Mouse (Mus musculus) heart, embryonic 11.5 days (tissue): Measurements from ENCODE around the gene Naa38. TPM values are rescaled to one million over a fixed set of nuclear protein-coding genes. Genes with fewer than 3 reads are reported as not detected.
A peak's percentile ranks its signal among the peaks of the same experiment; 100 is the strongest.
"Not testable (repeated sequence)": the region's sequence is repeated elsewhere in the genome, so short reads cannot be mapped to it uniquely, and the experiment has no call there.

ENCODE experiments used
- ATAC-seq: fragments of 200-750 bp; cut with Nextera tagmentation; replicated peaks from 2 replicates; pipeline ENCODE4 v1.8.0; 2017; ENCODE audit warnings: moderate library complexity; ENCODE audit not compliant: insufficient number of reproducible peaks, low FRiP score, low TSS enrichment
- H3K27ac ChIP-seq: fragments of 300-500 bp; sonication (generic); 2 replicates; pipeline ENCODE4 v1.5.1; 2014; ENCODE audit warnings: mild to moderate bottlenecking, low read depth, low read length
- H3K27me3 ChIP-seq: fragments of 300-500 bp; sonication (generic); 2 replicates; pipeline ENCODE4 v1.6.1; 2014; ENCODE audit warnings: mild to moderate bottlenecking, low read length, mixed read lengths; ENCODE audit not compliant: control insufficient read depth, insufficient read depth
- H3K36me3 ChIP-seq: fragments of 300-500 bp; sonication (generic); 2 replicates; pipeline ENCODE4 v1.6.1; 2014; ENCODE audit warnings: mild to moderate bottlenecking, low read length, moderate library complexity, mixed read lengths; ENCODE audit not compliant: control insufficient read depth, insufficient read depth
- H3K4me1 ChIP-seq: fragments of 300-500 bp; sonication (generic); 2 replicates; pipeline ENCODE4 v1.6.1; 2014; ENCODE audit warnings: low read length; ENCODE audit not compliant: control insufficient read depth, insufficient read depth
- H3K4me2 ChIP-seq: fragments of 300-500 bp; sonication (generic); 2 replicates; pipeline ENCODE4 v1.6.1; 2014; ENCODE audit warnings: mild to moderate bottlenecking, moderate library complexity
- H3K4me3 ChIP-seq: fragments of 300-500 bp; sonication (generic); 2 replicates; pipeline ENCODE4 v1.5.1; 2014; ENCODE audit warnings: low read depth, low read length
- H3K9ac ChIP-seq: fragments of 300-500 bp; sonication (generic); 2 replicates; pipeline ENCODE4 v1.6.1; 2014; ENCODE audit warnings: mild to moderate bottlenecking, low read depth, low read length, moderate library complexity
- H3K9me3 ChIP-seq: fragments of 300-500 bp; sonication (generic); replicated peaks from 2 replicates; pipeline ENCODE4 v1.6.1; 2016; ENCODE audit warnings: low read length; ENCODE audit not compliant: control insufficient read depth
- WGBS: fragments of 180-500 bp; shearing (Covaris S2); extraction: QIAGEN DNeasy Blood & Tissue Kit; methylation state at CpG from one replicate; pipeline ENCODE4 v1.1.7; 2014; ENCODE audit not compliant: insufficient replicate concordance; 5-methylcytosine and 5-hydroxymethylcytosine counted together
- polyA plus RNA-seq: library from polyadenylated mRNA; unstranded; fragments of >200 nt; fragmentation: Nextera tagmentation; extraction: Ambion mirVana; gene quantifications from 2 replicates; pipeline ENCODE4 v1.2.1, GENCODE M21; 2014

Gene Naa38
- polyA plus RNA-seq, 1 experiment from 2014 or later: 166 TPM

- H3K36me3 ChIP-seq: no peaks in the 10 kb centered on the region; the same call in 1 of the 2 replicates
- no peaks in the 10 kb centered on the region for H3K9me3 ChIP-seq
- no peaks in the 10 kb centered on the region for H3K4me1 ChIP-seq
- WGBS: 56% methylated on average over 10 of the region's 10 CpGs
- H3K27me3 ChIP-seq: no peaks in the 10 kb centered on the region
- H3K4me3 ChIP-seq: no peak overlapping the region
- ATAC-seq: no peak
- H3K27ac ChIP-seq: no peak overlapping the region
- no peak overlapping the region for H3K4me2 ChIP-seq
- no peak overlapping the region for H3K9ac ChIP-seq
These were observed 12.7 kb upstream of the Naa38 start for GRCm38 (mm10) chr11:69382478-69383105.

GRCm38 (mm10) chr11:69384979-69385378 is 10.3 kb upstream of the Naa38 start:
- H3K4me2 ChIP-seq: no peak overlapping the region
- no peak for ATAC-seq
- no peaks in the 10 kb centered on the region for H3K4me1 ChIP-seq
- H3K27ac ChIP-seq: no peak overlapping the region
- no peaks in the 10 kb centered on the region for H3K27me3 ChIP-seq
- 77% methylated on average over 6 of the region's 6 CpGs for WGBS
- H3K4me3 ChIP-seq: no peak overlapping the region
- no peak overlapping the region for H3K9ac ChIP-seq
- no peaks in the 10 kb centered on the region for H3K9me3 ChIP-seq
- H3K36me3 ChIP-seq: no peaks in the 10 kb centered on the region; the same call in 1 of the 2 replicates

DNA sequence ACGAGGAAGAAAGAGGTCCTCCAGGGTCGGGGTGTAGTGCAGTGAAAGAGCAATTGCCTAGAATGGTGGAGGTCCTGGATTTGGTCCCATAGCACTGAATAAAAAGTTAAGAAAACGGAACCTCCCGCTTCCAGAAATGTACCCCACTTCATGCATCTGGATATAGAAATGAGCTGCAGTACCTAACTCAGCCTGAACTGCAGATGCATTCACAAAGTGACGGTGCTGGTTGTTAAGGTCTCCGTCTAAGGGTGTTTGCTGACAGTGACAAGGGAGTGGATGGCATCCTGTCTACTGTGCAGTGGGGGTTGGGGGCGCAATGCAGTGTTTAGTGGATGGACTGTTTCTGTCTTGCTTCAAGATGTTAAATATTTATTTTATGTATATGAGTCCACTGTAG is 8.5 kb upstream of the Naa38 start:
- no peak for ATAC-seq
- H3K4me3 ChIP-seq: no peak overlapping the region
- no peaks in the 10 kb centered on the region for H3K4me1 ChIP-seq
- no peak overlapping the region for H3K9ac ChIP-seq
- H3K36me3 ChIP-seq: no peaks in the 10 kb centered on the region
- H3K9me3 ChIP-seq: no peaks in the 10 kb centered on the region
- H3K27ac ChIP-seq: no peak overlapping the region
- H3K4me2 ChIP-seq: no peak overlapping the region
- no peaks in the 10 kb centered on the region for H3K27me3 ChIP-seq
- WGBS: 73% methylated on average over 7 of the region's 7 CpGs

- H3K9me3 ChIP-seq: no peaks in the 10 kb centered on the region
- H3K27me3 ChIP-seq: no peaks in the 10 kb centered on the region
- no peaks in the 10 kb centered on the region for H3K4me1 ChIP-seq
- no peak overlapping the region for H3K4me3 ChIP-seq
- WGBS: 96% methylated on average over 4 of the region's 4 CpGs
- no peak overlapping the region for H3K27ac ChIP-seq
- H3K4me2 ChIP-seq: no peak overlapping the region
- no peak for ATAC-seq
- no peak overlapping the region for H3K9ac ChIP-seq
- H3K36me3 ChIP-seq: no peaks in the 10 kb centered on the region
These were observed 6.6 kb upstream of the Naa38 start for GRCm38 (mm10) chr11:69388680-69389079.

- 70% methylated on average over 14 of the region's 14 CpGs for WGBS
- Histone ChIP-seq H3K4me1 (peaks cover 4% of the 10 kb centered on the region; the same call in 1 of the 2 replicates), H3K4me2 (no peak overlapping the region), H3K4me3 (no peak overlapping the region), H3K27me3 (no peaks in the 10 kb centered on the region), H3K9ac (no peak overlapping the region), H3K9me3 (no peaks in the 10 kb centered on the region), H3K36me3 (no peaks in the 10 kb centered on the region), H3K27ac (no peak overlapping the region)
- no peak for ATAC-seq
These were observed 5.5 kb upstream of the Naa38 start for GRCm38 (mm10) chr11:69389531-69390399.

- H3K4me2 ChIP-seq: no peak overlapping the region
- no peak overlapping the region for H3K27ac ChIP-seq
- H3K4me1 ChIP-seq: peaks cover 4% of the 10 kb centered on the region; the same call in 1 of the 2 replicates
- H3K9me3 ChIP-seq: no peaks in the 10 kb centered on the region
- no peak for ATAC-seq
- H3K9ac ChIP-seq: no peak overlapping the region
- WGBS: 50% methylated on average over 10 of the region's 10 CpGs
- no peaks in the 10 kb centered on the region for H3K36me3 ChIP-seq
- no peak overlapping the region for H3K4me3 ChIP-seq
- H3K27me3 ChIP-seq: no peaks in the 10 kb centered on the region
These were observed 4.8 kb upstream of the Naa38 start for GRCm38 (mm10) chr11:69390400-69391034.

- peaks cover 35% of the 10 kb centered on the region for H3K4me1 ChIP-seq
- not testable (repeated sequence) for H3K27me3 ChIP-seq, ATAC-seq, H3K36me3 ChIP-seq, H3K9me3 ChIP-seq
- 2% methylated on average over 31 of the region's 31 CpGs for WGBS
- H3K9ac ChIP-seq: peak overlapping the region; percentile 86
- 0 out of 2 replicates have a peak overlapping the region, but pooled peaks have one; percentile 89 for H3K27ac ChIP-seq
- H3K4me3 ChIP-seq: peak overlapping the region; percentile 59
- H3K4me2 ChIP-seq: peak overlapping the region; percentile 81
These were observed 608 bp upstream of the Naa38 start for GRCm38 (mm10) chr11:69394591-69395167.

- H3K9ac ChIP-seq: peak overlapping the region; percentile 86
- peaks cover 43% of the 10 kb centered on the region for H3K4me1 ChIP-seq
- peak; percentile 80 for ATAC-seq
- H3K27ac ChIP-seq: peak overlapping the region; percentile 89
- no peaks in the 10 kb centered on the region for H3K27me3 ChIP-seq
- H3K36me3 ChIP-seq: peaks cover 13% of the 10 kb centered on the region
- H3K9me3 ChIP-seq: no peaks in the 10 kb centered on the region
- H3K4me3 ChIP-seq: peak overlapping the region; percentile 59
- H3K4me2 ChIP-seq: peak overlapping the region; percentile 81
- WGBS: under 1% methylated on average over 48 of the region's 48 CpGs
These were observed 517 bp downstream of the Naa38 start for GRCm38 (mm10) chr11:69395634-69396373.
